ENCODE assay signal across 11 mouse cellular contexts in genomic region chr7:99711166-99711565, GRCm38 (mm10). TPM values are rescaled to one million over a fixed set of nuclear protein-coding genes. Genes with fewer than 3 reads are reported as not detected.
DNase-seq lines count a peak whose midpoint lies in the region; ATAC-seq lines count a peak whose summit lies in the region.
"Had no signal": no experiment of that assay in that cellular context is flagged by ENCODE, and none has a peak within 500 bp of the region (broad histone marks: within the 10 kb centered on the region; RNA-seq: fewer than 3 reads in every experiment).

Gene Slco2b1, minus strand, starts transcription at chr7:99711340.

- WGBS in heart, embryonic 12.5 days, result 57% methylated on average over 8 of the region's 8 CpGs

- H3K27ac ChIP-seq in heart, embryonic 12.5 days (ENCODE audit: poor library complexity, severe bottlenecking), result no peak within 1 kb of the TSS
- H3K27ac ChIP-seq: embryonic facial prominence, embryonic 12.5 days; stomach, postnatal 0 days had no signal

- peaks cover 37% of the 10 kb centered on the region for H3K27me3 ChIP-seq in heart, embryonic 12.5 days (replicated peaks)
- H3K27me3 ChIP-seq: embryonic facial prominence, embryonic 12.5 days had no signal

- DNase-seq in heart, adult 8-10 months (ENCODE audit: low spot score), result peak; percentile 51
- peak; percentile 27 for DNase-seq in lung, postnatal 36 days
- DNase-seq in lung, adult 18-20 months, result no peak
- no peak for DNase-seq in left cerebral cortex, postnatal 25 days (ENCODE audit: low spot score in 2 of 2)
- no peak for DNase-seq in cerebellum, postnatal 25 days
- DNase-seq in spleen, postnatal 14 days (ENCODE audit: low spot score in 2 of 2), result no peak

- H3K4me2 ChIP-seq in heart, embryonic 12.5 days, result no peak within 1 kb of the TSS
- H3K4me2 ChIP-seq: embryonic facial prominence, embryonic 12.5 days had no signal

- no peak within 1 kb of the TSS for H3K9ac ChIP-seq in heart, embryonic 12.5 days
- H3K9ac ChIP-seq: embryonic facial prominence, embryonic 12.5 days had no signal

- no peak for ATAC-seq in heart, embryonic 12.5 days (ENCODE audit: insufficient number of reproducible peaks, low FRiP score)
- ATAC-seq in common myeloid progenitor, adult 5-6 weeks (replicated peaks; ENCODE audit: low read depth, poor library complexity, severe bottlenecking), result peak; percentile 31; the same call in 1 of the 2 replicates
- ATAC-seq: forebrain, embryonic 16.5 days had no signal

- no peaks in the 10 kb centered on the region for H3K9me3 ChIP-seq in heart, embryonic 12.5 days (replicated peaks)
- H3K9me3 ChIP-seq: embryonic facial prominence, embryonic 12.5 days had no signal

- no peak within 1 kb of the TSS for H3K4me3 ChIP-seq in heart, embryonic 12.5 days
- H3K4me3 ChIP-seq: embryonic facial prominence, embryonic 12.5 days had no signal

- no peaks in the 10 kb centered on the region for H3K36me3 ChIP-seq in heart, embryonic 12.5 days
- H3K36me3 ChIP-seq: embryonic facial prominence, embryonic 12.5 days had no signal

- intact Hi-C loops in left cerebral cortex, postnatal 25 days (cut with DNase I), result loop anchor here (2.0 to 5.0 kb wide), 3 partner anchors 52 to 86 kb away; no protein-coding TSS in a partner anchor

- peaks cover 22% of the 10 kb centered on the region; the same call in 1 of the 2 replicates for H3K4me1 ChIP-seq in heart, embryonic 12.5 days (replicated peaks)

RNA-seq across cellular contexts. Expression of gene Slco2b1, which starts in this region (rescaled TPM):
- 1 to 10 TPM; 8.3 to 9.1 (median 8.9) TPM for total RNA-seq in heart, adult 8-10 months (2022)
- 0.65 and 0.77 TPM in 2 replicates for polyA plus RNA-seq in heart, embryonic 12.5 days (2016; fragmentation: Nextera tagmentation; extraction: Ambion mirVana)
- 0.09 and 0.53 TPM in 2 replicates for total RNA-seq in common myeloid progenitor, adult 5-6 weeks (2017)
- 10 to 100 TPM; 13.8 to 14.7 TPM for total RNA-seq in left cerebral cortex, postnatal 25 days (2021)

Comparison
In these comparisons a context has a peak if more than half of its experiments do, and no peak if none do; other contexts are left out.
1. DNase-seq: peak in heart, adult 8-10 months (single experiment) and lung, postnatal 36 days (single experiment); none in lung, adult 18-20 months (0 of 2), left cerebral cortex, postnatal 25 days (0 of 2), cerebellum, postnatal 25 days (0 of 2) and spleen, postnatal 14 days (0 of 2).
2. Peak in ATAC-seq in common myeloid progenitor, adult 5-6 weeks; RNA of the gene not detected or under 1 TPM.